Mouse (Mus musculus) lung, adult 2 months (tissue): ENCODE results near the gene Gtdc1.

Experiments
- CTCF ChIP-seq: fragments of 200-500 bp; IDR thresholded peaks from 2 replicates; pipeline ENCODE4 v1.5.1; 2011; ENCODE audit warnings: mild to moderate bottlenecking, low read length, control low read depth; ENCODE audit not compliant: insufficient read depth
- POLR2A ChIP-seq: fragments of 200-500 bp; IDR thresholded peaks from 2 replicates; pipeline ENCODE4 v1.6.1; 2011; ENCODE audit warnings: low read depth, mild to moderate bottlenecking, control low read depth, low read length, borderline replicate concordance; ENCODE audit errors: extremely low read depth

DNA sequence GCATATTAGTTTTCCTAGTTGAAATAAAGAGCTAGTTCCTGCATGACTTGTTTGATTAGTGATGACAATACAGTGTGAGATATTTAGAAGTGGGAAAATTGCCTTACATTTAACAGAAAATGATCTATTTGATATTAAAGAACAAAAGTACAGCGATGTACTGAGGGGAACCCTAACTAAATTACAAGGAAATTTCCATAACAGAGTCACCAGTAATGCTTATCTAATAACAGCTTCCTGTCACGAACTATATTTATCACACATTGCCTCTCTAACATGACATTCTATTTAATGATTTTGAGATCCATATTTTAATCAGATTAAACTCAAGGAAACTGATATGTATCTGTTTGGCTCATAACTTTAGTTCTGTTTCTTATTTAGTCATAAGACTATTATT is 126.1 kb downstream of the Gtdc1 start:
- TF ChIP-seq POLR2A (no peak), CTCF (no peak)
